Mouse (Mus musculus): ENCODE data around the gene Wdr43.

The Wdr43 gene

DNA sequence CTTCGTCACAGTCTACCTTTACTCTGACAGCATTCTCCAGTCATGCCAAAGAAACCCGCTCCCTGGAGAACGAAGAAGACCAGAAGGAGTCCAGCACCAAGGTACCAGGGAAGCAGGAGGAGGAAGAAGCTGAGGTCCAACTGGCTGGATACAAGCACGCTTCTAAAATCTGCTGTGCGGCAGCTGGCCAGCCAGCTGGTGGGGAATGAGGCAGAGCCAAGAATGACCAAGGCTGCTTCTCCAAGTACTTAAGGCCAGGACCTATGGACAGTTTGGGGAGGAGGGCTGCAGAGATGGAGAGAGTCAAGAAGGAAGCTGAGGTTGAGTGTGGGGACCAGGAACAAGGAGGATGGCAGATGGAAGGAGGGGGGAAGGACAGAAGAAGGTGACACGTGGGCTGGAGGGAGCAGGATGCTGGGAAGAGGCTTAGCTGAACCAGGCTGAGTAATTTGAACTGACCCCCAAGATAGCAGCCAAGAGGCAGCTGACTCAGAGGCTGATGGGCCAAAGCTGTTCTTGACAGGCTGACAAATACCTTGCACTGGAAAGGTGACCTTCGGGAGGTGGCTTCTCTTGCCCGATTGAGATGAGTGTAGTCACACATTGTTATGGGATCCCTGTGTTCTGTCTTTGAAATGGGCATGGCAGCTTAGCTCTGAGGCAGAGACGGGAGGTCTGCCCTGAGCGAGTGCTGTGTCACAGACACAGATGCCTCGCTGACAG, 82.4 kb downstream of the Wdr43 start:
- in situ Hi-C loops (cut with MboI, MseI) = no loop called here

- in situ Hi-C loops (cut with MboI, MseI) = no loop called here
Observed at GRCm38 (mm10) chr17:71698619-71698956, 82.9 kb downstream of the Wdr43 start.

- in situ Hi-C loops (cut with MboI, MseI) = no loop called here
Observed at GRCm38 (mm10) chr17:71705113-71705512, 89.4 kb downstream of the Wdr43 start.

- in situ Hi-C loops (cut with MboI, MseI) = no loop called here
Observed at GRCm38 (mm10) chr17:71705550-71706480, 90.1 kb downstream of the Wdr43 start.

- in situ Hi-C loops (cut with MboI, MseI) = no loop called here
Observed at GRCm38 (mm10) chr17:71707715-71708114, 92.0 kb downstream of the Wdr43 start.

Measured in T-helper 2 cell (primary cell).